Mouse (Mus musculus) liver, postnatal 0 days (tissue): Measurements from ENCODE around the gene Myom1.

Experiments used
- CTCF ChIP-seq: sonication (generic); IDR thresholded peaks from 2 replicates; pipeline ENCODE4 v1.5.1; 2016; ENCODE audit warnings: antibody characterized with exemption, low read depth
- EP300 ChIP-seq: IDR thresholded peaks from 2 replicates; pipeline ENCODE4 v1.6.1; 2016; ENCODE audit warnings: antibody characterized with exemption, low read depth, mild to moderate bottlenecking

DNA sequence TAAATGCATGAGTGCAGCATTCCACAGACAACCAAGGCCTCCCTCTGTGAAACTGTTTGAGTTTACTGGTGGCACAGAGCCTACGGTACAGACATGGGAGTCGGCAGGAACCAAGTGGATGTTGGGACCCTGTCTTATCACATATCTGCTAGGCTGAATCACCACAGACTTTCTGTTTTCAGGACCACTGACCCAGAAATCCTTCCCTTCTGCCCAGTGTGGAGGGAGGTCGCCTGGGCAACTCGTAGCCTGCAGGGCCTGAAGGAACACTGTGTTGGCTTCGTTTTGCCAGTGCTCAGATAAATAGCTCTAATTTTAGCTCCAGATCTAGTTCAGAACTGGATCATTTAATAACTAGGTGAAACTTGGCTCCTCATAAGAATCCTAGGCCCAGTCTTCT lies 12.5 kb downstream of the Myom1 start:
- TF ChIP-seq EP300 (no peak), CTCF (no peak)
